Mouse (Mus musculus) layer of hippocampus, adult 18-20 months (tissue): ENCODE measurements at regions not wholly inside any gene's neighbourhood (a gene's known extent, or its start where the extent isn't known, plus 50 kb on each side); places are given as distances from the start of the nearest gene placed in this dataset.

Source experiments
- DNase-seq, 2 experiments: peaks; one replicate each; pipeline ENCODE4 v3.0.0; 2022; ENCODE audit warnings: low spot score in 2 of 2

DNA sequence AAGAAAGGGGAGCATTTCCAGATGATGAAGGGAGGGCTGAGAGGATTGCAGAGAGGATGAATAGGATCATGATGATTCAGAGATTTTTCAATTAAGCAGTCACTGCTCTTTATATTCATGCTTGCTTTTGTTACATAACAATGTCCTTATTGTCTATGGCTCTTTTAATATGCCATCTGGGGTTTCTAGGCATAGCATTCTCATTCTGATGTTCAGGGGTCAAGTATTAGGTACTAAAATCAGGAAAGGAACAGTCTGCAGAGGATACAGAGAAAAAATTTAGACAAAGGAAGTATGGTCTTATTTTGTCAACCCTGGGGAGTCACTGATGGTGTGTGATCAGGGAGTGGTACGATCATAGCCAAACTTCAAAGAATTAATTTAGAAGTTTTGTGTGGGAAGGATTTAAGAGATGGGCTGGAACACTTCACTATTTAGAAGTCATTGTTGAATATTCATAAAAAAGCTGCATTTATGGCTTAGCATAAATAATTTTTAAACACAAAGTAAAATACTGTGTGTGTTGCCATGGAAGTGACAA, 176.6 kb upstream of the Vstm2a start:
- peak in 1 of 2 experiments; percentile 1 for DNase-seq

DNA sequence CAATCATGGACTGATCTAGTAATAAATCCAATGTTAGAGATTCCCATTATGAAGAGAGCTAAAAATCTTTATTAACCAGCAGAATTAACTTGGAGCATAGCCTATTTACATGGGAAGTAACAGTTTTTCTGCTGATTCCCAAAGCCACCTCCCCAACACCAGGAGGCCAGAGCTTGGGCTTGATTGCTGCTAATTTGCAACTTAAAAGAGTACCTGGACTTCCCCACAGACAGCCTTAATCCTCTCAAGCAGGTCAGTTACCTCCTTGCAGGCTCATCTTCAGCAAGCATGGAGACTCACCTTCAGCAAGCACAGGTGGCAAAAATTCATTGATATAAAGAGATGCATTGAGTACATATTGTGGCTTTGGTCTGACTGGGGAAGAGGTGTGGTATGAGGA, 143.7 kb upstream of the Vstm2a start:
- DNase-seq, result no peak
